Mouse (Mus musculus): ENCODE data around the gene Gm10181. TPM values are rescaled to one million over a fixed set of nuclear protein-coding genes. Genes with fewer than 3 reads are reported as not detected.

Gene Gm10181
- polyA plus RNA-seq, 1 experiment = not detected

DNA sequence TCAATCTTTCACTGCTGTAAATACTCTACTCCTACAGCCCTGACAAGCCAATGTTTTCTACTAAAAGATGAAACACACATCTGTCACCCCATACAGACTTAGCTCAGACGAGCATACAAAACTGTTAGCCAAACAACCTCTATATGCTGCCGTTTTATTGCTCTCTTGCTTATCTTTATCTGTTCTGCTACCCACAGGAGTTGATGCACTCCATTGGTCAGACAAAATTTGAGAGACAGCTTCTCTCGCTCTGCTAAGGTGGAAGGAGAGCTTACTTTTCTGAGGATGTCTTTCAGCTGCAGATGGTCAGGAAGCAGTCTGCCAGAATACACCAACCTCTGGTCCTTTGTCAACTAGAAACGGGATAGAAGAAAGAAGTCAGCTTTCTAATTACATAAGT is 43.7 kb downstream of the Gm10181 start:
- no peak for TF ChIP-seq GATA1 (IDR thresholded peaks at IDR 0.05; ENCODE audit: low read length)

DNA sequence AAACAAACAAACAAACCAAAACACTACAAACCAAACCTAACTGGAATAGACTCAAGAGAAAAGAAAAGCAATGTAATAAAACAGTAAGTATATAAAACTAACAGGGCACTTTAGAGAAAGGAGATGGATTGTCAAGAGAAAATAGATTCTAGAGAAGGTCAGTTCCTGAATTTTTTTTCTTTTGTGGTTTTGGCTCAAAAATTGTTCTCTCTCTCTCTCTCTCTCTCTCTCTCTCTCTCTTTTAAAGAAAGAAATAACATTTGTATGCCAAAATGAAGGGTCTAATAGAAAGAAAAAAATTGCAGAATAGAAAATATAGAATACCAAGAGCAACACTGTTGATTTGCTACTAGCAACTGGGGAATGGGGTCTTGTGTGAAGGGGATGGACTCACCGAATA is 49.7 kb downstream of the Gm10181 start:
- no peak for TF ChIP-seq GATA1 (IDR thresholded peaks at IDR 0.05; ENCODE audit: low read length)

Other genes starting within 250 kb of the Gm10181 start
- gene Herpud2, start 62.4 kb downstream of the Gm10181 start, polyA plus RNA-seq (2012) = 21.5 and 22.7 TPM in 2 replicates
- gene Sept7, start 163.0 kb downstream of the Gm10181 start, polyA plus RNA-seq (2012) = 9.4 and 11.9 TPM in 2 replicates

Data from G1E-ER4 (cell line).